Mouse (Mus musculus): ENCODE results near the gene Ppp2r2c. TPM values are rescaled to one million over a fixed set of nuclear protein-coding genes. Genes with fewer than 3 reads are reported as not detected.
A peak's percentile ranks its signal among the peaks of the same experiment; 100 is the strongest.

Ppp2r2c gene
- total RNA-seq, 2 experiments from 2014 or later, result 500 to 508 TPM

DNA sequence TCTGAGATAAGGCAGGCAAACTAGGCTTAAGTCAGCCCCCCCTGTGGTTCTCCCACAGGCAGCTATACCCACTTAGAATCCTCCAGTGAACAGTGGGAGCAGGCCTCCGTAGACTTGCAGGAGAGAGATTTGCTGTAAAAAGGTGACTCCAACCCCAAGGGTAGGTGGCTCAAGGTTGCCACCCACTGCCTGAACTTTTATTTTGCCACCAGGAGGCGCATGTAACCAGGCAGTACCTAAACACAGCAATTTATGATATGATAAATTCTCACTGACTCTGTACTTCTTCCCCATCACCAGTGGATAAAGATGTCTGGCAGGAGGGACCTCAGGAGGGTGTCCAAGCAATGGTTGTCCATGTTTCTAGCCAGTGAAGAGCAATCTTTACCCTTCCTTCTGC, 82.6 kb downstream of the Ppp2r2c start:
- DNase-seq (ENCODE audit: low spot score in 2 of 2), result no peak
- intact Hi-C loops (cut with DNase I), result no loop called here

DNA sequence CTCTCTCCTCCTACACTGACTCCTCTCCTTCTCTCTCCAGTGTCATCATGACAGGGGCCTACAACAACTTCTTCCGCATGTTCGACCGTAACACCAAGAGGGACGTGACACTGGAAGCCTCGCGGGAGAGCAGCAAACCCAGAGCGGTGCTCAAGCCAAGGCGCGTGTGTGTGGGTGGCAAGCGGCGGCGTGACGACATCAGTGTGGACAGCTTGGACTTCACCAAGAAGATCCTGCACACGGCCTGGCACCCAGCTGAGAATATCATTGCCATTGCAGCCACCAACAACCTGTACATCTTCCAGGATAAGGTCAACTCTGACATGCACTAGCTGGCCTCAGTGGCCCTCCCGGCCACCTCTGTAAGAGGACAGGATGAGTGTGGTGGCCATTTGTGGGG, 84.0 kb downstream of the Ppp2r2c start:
- intact Hi-C loops (cut with DNase I), result no loop called here
- DNase-seq (ENCODE audit: low spot score in 2 of 2), result peak in 1 of 2 experiments; percentile 46

- peak; percentile 43 to 46 for DNase-seq (ENCODE audit: low spot score in 2 of 2)
- intact Hi-C loops (cut with DNase I), result loop anchor here (5.0 kb wide), 1 partner anchor 152 kb away; no protein-coding TSS in a partner anchor
Observed at GRCm38 (mm10) chr5:36955366-36955765, 87.1 kb downstream of the Ppp2r2c start.

DNA sequence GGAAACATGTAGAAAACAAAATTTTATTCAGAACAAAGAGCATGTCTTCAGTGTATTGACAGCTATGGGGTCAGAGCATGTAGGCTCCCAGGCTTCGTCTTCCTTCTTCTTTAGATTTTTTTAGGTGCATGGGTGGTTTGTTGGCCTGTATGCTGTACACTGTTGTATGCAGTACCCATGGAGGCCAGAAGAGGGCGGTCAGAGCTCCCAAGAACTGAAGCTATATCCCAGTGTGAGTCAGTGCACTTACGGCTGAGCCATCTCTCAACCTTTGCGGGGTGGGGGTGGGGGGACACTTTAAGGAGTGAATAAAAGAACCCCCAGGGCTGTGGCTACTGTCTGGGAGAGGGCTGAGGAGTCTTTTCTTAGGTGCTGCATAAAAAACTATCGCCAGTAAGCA, 90.5 kb downstream of the Ppp2r2c start:
- intact Hi-C loops (cut with DNase I), result loop anchor here (2.0 to 5.0 kb wide), 2 partner anchors 42 to 148 kb away; no protein-coding TSS in a partner anchor

DNA sequence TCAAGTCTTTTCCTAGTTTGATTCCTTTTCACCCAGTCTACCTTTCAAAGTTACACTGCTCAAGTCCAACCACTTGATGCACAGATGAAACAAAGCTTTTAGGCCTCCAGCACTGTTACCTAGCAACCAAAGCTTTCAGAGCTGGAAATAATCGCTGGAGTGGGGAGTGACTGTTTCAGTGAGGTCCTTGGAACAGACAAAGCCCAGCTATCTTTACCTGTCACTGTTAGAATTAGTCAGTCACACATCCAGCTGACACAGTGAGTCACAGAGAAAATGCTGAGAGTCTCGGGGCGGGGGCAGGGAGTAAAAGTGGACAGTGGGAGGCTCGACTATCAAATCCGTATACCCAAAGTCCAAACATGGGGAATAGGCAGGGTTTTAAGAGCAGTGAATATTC, 92.2 kb downstream of the Ppp2r2c start:
- intact Hi-C loops (cut with DNase I), result no loop called here
- peak; percentile 53 to 82 for DNase-seq (ENCODE audit: low spot score in 2 of 2)

More for the DNA sequence above, 90.5 kb downstream of the Ppp2r2c start:
- peak; percentile 76 to 84 for DNase-seq (ENCODE audit: low spot score in 2 of 2)

- no peak for DNase-seq (ENCODE audit: low spot score in 2 of 2)
- intact Hi-C loops (cut with DNase I), result no loop called here
Observed at GRCm38 (mm10) chr5:36971587-36971986, 103.3 kb downstream of the Ppp2r2c start.

DNA sequence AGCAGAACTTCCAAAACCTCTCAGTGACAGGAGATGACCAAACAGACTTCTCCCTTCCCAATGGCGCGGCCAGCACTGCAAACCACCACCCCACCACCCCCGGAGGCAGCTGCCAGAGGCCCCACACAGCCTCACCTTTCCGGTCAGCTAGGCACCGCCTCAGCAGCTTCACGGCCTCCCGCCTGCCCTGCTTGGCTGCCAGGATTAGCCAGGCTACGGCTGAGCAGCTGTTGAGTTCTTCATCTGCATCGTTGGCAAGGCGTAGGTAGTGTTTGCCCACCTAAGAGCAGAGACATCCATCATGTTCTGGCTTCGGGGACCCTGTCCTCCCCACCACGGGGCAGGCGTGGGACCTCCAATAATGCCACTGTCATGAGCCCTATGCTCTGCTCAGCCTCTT, 107.0 kb downstream of the Ppp2r2c start:
- no peak for DNase-seq (ENCODE audit: low spot score in 2 of 2)
- intact Hi-C loops (cut with DNase I), result no loop called here

DNA sequence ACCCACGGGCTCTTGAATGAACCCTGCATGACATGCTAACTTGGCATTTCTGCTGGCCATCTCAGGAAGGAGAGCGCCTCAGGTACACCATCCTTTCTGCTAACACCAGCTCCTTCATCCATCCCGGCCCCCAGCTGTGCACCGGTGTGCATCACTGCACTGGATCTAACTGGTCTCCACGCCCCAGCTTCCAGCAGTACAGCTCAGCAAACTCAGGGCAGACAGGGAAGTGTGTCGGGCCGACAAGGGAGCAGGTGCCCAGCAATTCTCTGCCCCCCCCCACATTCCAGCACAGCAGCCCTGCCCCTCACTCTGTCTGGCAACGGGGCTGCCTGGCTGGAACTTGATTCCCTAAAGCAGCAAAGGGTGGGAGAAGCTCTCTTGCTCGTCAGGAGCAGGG, 109.5 kb downstream of the Ppp2r2c start:
- DNase-seq (ENCODE audit: low spot score in 2 of 2), result no peak

GRCm38 (mm10) chr5:36979001-36979400, 110.7 kb downstream of the Ppp2r2c start:
- intact Hi-C loops (cut with DNase I), result no loop called here
- DNase-seq (ENCODE audit: low spot score in 2 of 2), result no peak

More for the DNA sequence above, 109.5 kb downstream of the Ppp2r2c start:
- intact Hi-C loops (cut with DNase I), result no loop called here

DNA sequence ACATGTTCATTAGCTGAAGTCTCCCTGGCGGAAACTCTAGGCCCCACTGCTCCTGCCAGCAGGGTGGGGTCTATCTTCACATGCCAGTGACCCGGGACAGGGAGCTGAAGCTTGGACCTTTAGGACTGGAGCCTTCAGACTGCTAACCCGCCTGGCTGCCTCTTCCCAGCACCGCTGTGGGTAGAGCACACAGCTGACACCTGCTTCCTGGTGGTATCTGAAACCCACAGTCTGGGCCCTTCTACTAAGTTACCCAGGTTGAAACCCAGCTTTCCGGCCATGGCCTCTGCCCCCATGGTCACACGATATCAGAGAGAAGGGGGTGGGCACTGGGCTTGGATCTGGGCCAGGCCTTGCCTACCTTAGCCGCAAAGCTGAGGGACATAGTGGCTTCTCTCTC, 111.3 kb downstream of the Ppp2r2c start:
- intact Hi-C loops (cut with DNase I), result no loop called here
- no peak for DNase-seq (ENCODE audit: low spot score in 2 of 2)

- no peak for DNase-seq (ENCODE audit: low spot score in 2 of 2)
- intact Hi-C loops (cut with DNase I), result no loop called here
Observed at GRCm38 (mm10) chr5:36982271-36982670, 114.0 kb downstream of the Ppp2r2c start.

DNA sequence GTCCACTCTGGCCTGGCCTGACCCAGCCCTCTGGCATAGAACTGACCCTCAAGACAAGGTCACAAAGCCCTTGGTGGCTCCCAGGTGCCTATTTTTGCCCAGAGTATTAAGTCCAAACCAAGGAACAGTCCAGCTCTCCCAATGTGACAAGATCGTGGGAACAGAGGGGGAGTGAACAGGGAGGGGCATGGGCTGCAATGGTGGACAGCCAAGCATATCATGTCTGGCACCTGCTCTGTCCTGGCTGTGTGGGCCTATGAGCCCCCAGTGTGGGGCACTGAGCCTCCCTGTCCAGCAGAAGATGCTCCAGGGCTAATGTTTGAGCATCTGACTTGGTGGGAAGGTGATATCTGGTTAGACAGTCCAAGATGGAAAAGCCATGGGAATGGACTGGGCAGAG, 118.3 kb downstream of the Ppp2r2c start:
- no peak for DNase-seq (ENCODE audit: low spot score in 2 of 2)
- intact Hi-C loops (cut with DNase I), result no loop called here

DNA sequence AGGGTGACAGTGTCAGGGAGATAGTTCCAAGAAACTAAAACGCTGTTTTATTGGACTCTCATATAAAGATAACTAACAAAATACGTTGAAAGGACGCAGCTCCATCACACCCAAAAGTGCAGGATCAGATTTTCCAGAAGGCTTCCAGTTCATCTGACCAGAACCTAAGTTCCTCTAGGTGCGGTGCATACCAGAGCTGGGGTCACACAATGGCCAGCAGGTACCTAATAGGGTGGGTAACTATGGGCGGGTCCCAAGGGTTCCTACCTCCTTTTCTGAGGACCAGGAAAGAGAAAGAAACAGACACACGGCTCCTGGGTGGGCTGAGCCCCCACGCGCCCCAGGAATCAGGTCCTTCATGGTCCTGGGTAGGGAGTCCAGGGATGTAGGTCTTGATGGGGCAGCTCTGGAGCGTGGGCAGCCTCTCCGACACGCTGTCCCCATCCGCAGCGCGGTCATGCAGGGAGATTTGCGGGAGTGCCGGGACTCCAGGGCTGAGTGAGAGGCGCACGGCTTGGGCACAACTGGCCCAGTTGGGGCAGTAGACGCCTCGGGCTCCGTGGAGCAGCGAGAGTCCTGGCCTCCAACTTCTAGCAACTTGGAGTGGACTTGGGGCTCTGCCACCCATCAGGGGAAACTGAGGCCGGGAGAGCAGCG, 119.9 kb downstream of the Ppp2r2c start:
- intact Hi-C loops (cut with DNase I), result no loop called here
- no peak for DNase-seq (ENCODE audit: low spot score in 2 of 2)

- peak; percentile 95 to 98 for DNase-seq (ENCODE audit: low spot score in 2 of 2)
- intact Hi-C loops (cut with DNase I), result no loop called here
Observed at GRCm38 (mm10) chr5:36988781-36989624, 120.7 kb downstream of the Ppp2r2c start, which contains the start of gene Wfs1. Gene Wfs1, minus strand, starts transcription at chr5:36989205.

GRCm38 (mm10) chr5:36989625-36989977, 121.3 kb downstream of the Ppp2r2c start:
- no peak for DNase-seq (ENCODE audit: low spot score in 2 of 2)
- intact Hi-C loops (cut with DNase I), result no loop called here

GRCm38 (mm10) chr5:36990196-36990595, 121.9 kb downstream of the Ppp2r2c start:
- DNase-seq (ENCODE audit: low spot score in 2 of 2), result peak in 1 of 2 experiments; percentile 6
- intact Hi-C loops (cut with DNase I), result no loop called here

DNA sequence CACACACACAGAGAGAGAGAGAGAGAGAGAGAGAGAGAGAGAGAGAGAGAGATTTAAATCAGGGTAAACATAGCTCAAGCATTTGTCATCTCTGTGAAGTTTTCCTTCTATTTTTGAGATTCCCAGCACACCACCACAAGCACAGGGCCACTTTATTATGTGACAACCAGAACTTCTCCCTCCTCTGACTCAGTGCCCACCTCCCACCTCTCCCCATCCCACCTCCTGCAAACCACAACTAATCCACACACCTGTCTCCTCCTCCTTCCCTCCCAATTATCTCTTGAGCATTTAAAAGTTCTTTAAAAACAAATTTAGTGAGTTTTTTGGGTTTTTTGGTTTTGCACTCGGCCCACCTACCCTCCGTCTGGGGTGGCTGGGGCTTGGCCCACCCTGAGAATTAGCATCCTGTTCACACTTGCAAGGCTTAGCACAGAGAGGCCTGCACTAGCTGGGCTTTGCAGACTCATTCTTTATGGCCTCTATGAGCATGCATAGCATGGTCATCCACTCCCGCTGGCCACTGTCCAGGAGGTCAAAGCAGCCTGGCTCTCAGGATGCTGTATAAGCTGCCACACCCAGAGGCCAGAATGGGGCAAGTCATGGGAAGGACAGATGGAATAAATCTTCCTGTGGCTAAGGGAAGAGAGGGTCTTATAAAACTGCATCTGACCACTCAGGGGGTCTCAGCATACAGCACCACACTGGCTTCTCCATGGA, 122.5 kb downstream of the Ppp2r2c start:
- peak in 1 of 2 experiments; percentile 64 for DNase-seq (ENCODE audit: low spot score in 2 of 2)
- intact Hi-C loops (cut with DNase I), result no loop called here

DNA sequence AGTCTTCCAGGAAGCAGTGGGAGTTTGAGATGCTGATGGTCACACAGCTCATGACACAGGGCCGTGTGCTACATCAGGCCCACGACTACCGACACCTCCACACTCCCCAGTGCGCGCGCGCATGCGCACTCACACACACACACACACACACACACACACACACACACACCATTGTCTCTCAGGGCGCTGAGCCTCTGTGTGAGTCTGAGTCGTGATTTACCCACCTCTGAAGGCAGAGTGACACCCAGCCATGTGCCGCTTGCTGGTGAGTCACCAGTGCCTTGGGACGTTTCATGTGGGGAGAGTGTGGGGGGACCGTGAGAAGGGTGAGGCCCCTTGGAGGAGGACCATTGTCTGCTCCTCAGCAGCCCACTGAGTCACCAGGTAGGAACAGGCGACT, 128.1 kb downstream of the Ppp2r2c start:
- intact Hi-C loops (cut with DNase I), result no loop called here
- peak; percentile 31 to 69 for DNase-seq (ENCODE audit: low spot score in 2 of 2)

GRCm38 (mm10) chr5:36997996-36998395, 129.7 kb downstream of the Ppp2r2c start:
- DNase-seq (ENCODE audit: low spot score in 2 of 2), result peak in 1 of 2 experiments; percentile 14
- intact Hi-C loops (cut with DNase I), result no loop called here

DNA sequence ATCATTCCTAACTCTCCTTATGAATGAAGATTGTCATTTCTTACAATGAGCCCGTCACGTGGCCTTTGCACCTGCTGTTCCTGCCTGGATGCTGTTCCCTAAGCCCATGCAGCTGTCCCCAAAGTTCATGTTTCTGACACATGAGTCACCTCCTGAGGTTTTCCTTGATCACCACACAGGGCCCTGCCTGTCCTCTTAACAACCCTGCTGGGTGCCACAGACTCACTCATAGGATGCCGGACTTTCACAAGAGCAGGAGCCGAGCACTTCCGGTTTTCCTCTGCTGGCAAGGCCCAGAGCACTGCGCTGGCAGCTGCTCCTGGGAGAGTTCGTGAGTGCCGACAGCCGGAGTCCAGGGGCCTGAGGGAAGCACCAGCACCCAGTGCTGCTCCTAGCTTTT, 132.7 kb downstream of the Ppp2r2c start:
- no peak for DNase-seq (ENCODE audit: low spot score in 2 of 2)
- intact Hi-C loops (cut with DNase I), result loop anchor here (2.0 to 5.0 kb wide), 3 partner anchors 42 to 179 kb away; no protein-coding TSS in a partner anchor
